Mouse (Mus musculus) midbrain, embryonic 16.5 days (tissue): ENCODE data around the gene Mmp23. TPM values are rescaled to one million over a fixed set of nuclear protein-coding genes. Genes with fewer than 3 reads are reported as not detected.

Experiments used
- ATAC-seq: fragments of 200-750 bp; cut with Nextera tagmentation; 2 replicates; pipeline ENCODE4 v1.8.0; 2017; ENCODE audit warnings: moderate TSS enrichment
- H3K27ac ChIP-seq: fragments of 300-500 bp; sonication (generic); 2 replicates; pipeline ENCODE4 v1.5.1; 2014; ENCODE audit warnings: mild to moderate bottlenecking, low read length, mixed read lengths
- H3K27me3 ChIP-seq: fragments of 300-500 bp; sonication (generic); 2 replicates; pipeline ENCODE4 v1.6.1; 2014; ENCODE audit warnings: low read depth, low read length, mixed read lengths; ENCODE audit not compliant: control insufficient read depth, insufficient read depth
- H3K36me3 ChIP-seq: fragments of 300-500 bp; sonication (generic); 2 replicates; pipeline ENCODE4 v1.6.1; 2014; ENCODE audit warnings: mild to moderate bottlenecking, low read length, moderate library complexity, mixed read lengths; ENCODE audit not compliant: control insufficient read depth, insufficient read depth
- H3K4me1 ChIP-seq: fragments of 300-500 bp; sonication (generic); 2 replicates; pipeline ENCODE4 v1.6.1; 2014; ENCODE audit warnings: mild to moderate bottlenecking, low read length, mixed read lengths; ENCODE audit not compliant: control insufficient read depth, insufficient read depth
- H3K4me2 ChIP-seq: fragments of 300-500 bp; sonication (generic); 2 replicates; pipeline ENCODE4 v1.6.1; 2014; ENCODE audit warnings: mild to moderate bottlenecking, low read length, mixed read lengths
- H3K4me3 ChIP-seq: fragments of 300-500 bp; sonication (generic); 2 replicates; pipeline ENCODE4 v1.5.1; 2014; ENCODE audit warnings: low read depth, mild to moderate bottlenecking, low read length, moderate library complexity, mixed read lengths
- H3K9ac ChIP-seq: fragments of 300-500 bp; sonication (generic); 2 replicates; pipeline ENCODE4 v1.6.1; 2014; ENCODE audit warnings: low read depth, low read length, mixed read lengths
- H3K9me3 ChIP-seq: fragments of 300-500 bp; sonication (generic); replicated peaks from 2 replicates; pipeline ENCODE4 v1.6.1; 2014; ENCODE audit warnings: mild to moderate bottlenecking, low read length, mixed read lengths; ENCODE audit not compliant: control insufficient read depth, poor library complexity, severe bottlenecking
- WGBS: fragments of 180-500 bp; shearing (Covaris S2); extraction: QIAGEN DNeasy Blood & Tissue Kit; methylation state at CpG from one replicate; pipeline ENCODE4 v1.1.7; 2014; 5-methylcytosine and 5-hydroxymethylcytosine counted together
- polyA plus RNA-seq: library from polyadenylated mRNA; unstranded; fragments of >200 nt; fragmentation: Nextera tagmentation; extraction: Ambion mirVana; gene quantifications from 2 replicates; pipeline ENCODE4 v1.2.1, GENCODE M21; 2015

The Mmp23 gene
- polyA plus RNA-seq, 1 experiment from 2014 or later = 4.6 TPM

DNA sequence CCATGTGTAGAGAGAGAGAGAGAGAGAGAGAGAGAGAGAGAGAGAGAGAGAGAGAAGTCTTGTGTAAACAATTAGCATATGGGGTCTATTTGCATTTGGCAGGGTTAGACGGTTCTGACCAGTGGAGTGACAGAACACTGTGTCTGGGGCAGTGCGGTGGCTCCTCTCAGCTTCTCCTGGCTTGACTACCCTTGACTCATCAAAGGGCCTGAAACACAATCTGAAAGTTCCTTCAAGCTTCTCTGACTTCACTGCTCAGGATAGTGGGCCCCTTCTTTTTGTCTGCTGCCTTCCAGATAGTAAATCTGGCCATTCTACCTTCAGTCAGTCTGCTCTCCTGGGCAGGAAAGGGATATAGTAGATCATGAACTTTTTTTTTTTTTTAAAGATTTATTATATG lies 46.4 kb downstream of the Mmp23 start:
- Histone ChIP-seq H3K4me2 (no peak overlapping the region), H3K9me3 (no peaks in the 10 kb centered on the region), H3K9ac (no peak overlapping the region), H3K4me1 (peaks cover 14% of the 10 kb centered on the region), H3K27me3 (no peaks in the 10 kb centered on the region), H3K36me3 (peaks cover 14% of the 10 kb centered on the region), H3K27ac (no peak overlapping the region), H3K4me3 (no peak overlapping the region)
- 75% methylated on average over 2 of the region's 2 CpGs for WGBS
- no peak for ATAC-seq

GRCm38 (mm10) chr4:155605132-155605531 lies 48.1 kb downstream of the Mmp23 start:
- H3K4me1 ChIP-seq = peaks cover 14% of the 10 kb centered on the region
- ATAC-seq = no peak
- 95% methylated on average over 4 of the region's 4 CpGs for WGBS
- H3K9ac ChIP-seq = no peak overlapping the region
- H3K4me2 ChIP-seq = no peak overlapping the region
- H3K4me3 ChIP-seq = no peak overlapping the region
- no peaks in the 10 kb centered on the region for H3K27me3 ChIP-seq
- H3K36me3 ChIP-seq = peaks cover 2% of the 10 kb centered on the region; the same call in 1 of the 2 replicates
- H3K27ac ChIP-seq = no peak overlapping the region
- no peaks in the 10 kb centered on the region for H3K9me3 ChIP-seq

GRCm38 (mm10) chr4:155603801-155604200 lies 49.4 kb downstream of the Mmp23 start:
- Histone ChIP-seq H3K9me3 (no peaks in the 10 kb centered on the region), H3K27ac (no peak overlapping the region), H3K27me3 (no peaks in the 10 kb centered on the region), H3K4me3 (no peak overlapping the region), H3K4me1 (peaks cover 14% of the 10 kb centered on the region), H3K36me3 (no peaks in the 10 kb centered on the region; the same call in 1 of the 2 replicates), H3K9ac (no peak overlapping the region), H3K4me2 (no peak overlapping the region)
- ATAC-seq = no peak
- 97% methylated on average over 6 of the region's 6 CpGs for WGBS

GRCm38 (mm10) chr4:155602753-155603152 lies 50.4 kb downstream of the Mmp23 start:
- no peak for ATAC-seq
- Histone ChIP-seq H3K4me2 (peak overlapping the region; percentile 90), H3K36me3 (no peaks in the 10 kb centered on the region; the same call in 1 of the 2 replicates), H3K4me3 (peak overlapping the region; percentile 98), H3K9ac (no peak overlapping the region), H3K27ac (no peak overlapping the region), H3K4me1 (peaks cover 14% of the 10 kb centered on the region), H3K27me3 (no peaks in the 10 kb centered on the region), H3K9me3 (no peaks in the 10 kb centered on the region)
- WGBS = 100% methylated on average over 1 of the region's 1 CpGs

DNA sequence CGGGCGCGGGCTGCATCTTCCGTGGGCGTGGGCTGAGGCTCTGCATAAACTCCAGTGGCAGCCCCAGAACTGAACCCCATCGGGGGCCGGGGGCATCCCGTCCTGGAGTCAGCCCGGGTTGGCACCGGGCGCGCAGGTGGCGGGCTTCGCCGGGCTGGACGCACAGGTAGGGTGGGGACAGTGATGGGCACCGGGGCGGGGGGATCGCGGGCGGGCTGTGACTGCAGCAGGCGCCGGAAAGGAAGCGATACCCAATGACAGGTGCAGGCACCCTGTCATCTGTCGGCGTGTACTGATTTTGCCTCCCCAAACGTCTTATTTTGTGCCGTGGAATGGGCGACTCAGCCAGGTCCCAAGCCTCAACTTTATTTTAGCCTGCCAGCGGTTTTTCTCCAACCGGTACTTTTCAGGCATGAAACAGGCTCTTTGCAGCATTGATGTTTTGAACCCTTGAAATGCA lies 51.2 kb downstream of the Mmp23 start:
- ATAC-seq = no peak
- peak overlapping the region; percentile 98 for H3K4me3 ChIP-seq
- H3K27me3 ChIP-seq = no peaks in the 10 kb centered on the region
- H3K4me1 ChIP-seq = peaks cover 14% of the 10 kb centered on the region
- peak overlapping the region; percentile 100 for H3K27ac ChIP-seq
- under 1% methylated on average over 23 of the region's 31 CpGs for WGBS
- H3K4me2 ChIP-seq = peak overlapping the region; percentile 90
- no peaks in the 10 kb centered on the region for H3K9me3 ChIP-seq
- no peaks in the 10 kb centered on the region; the same call in 1 of the 2 replicates for H3K36me3 ChIP-seq
- peak overlapping the region; percentile 99 for H3K9ac ChIP-seq

DNA sequence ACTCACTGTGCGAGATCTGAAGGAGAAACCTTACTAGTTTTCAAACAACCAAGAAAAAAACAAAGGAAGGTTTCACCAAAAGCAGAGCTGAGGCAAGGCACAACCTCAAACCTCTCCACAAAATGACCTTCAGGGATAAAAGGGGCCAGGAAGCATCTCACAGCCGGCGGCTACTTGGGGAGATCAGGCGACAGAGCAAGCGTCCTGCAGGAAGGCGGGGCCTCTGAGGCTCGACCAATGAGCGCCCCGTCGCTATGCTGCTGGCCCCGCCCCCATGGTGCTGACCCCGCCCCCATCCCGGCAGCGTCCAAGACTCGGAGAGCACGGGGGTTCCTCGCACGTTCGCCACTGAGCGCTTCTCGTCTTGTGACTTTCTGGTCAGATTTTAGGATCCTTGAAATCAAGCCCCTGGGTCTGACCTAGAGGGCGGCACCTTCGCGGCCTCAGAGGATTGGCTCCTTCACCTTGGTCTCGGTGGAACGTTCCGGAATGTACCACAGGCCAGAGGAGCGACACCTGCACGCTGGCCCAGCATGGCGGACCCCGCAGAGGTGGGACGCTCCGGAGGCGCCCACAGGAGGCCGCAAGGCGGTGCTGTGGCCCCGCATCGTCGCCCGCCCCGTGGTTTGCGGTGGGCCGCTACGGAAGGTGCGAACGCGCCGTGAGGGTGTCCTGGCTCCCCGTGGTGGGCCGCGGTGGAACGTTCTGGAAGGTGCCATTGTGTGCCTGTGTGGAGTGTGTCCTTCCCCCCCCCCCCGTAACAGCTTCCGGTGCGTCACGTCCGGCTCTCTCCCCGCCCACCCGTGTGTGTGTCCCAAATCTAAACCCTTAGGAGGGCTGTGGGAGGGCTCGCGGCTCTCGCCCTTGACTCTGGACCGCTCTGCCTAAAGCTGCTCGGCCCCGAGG lies 51.8 kb downstream of the Mmp23 start, which contains the start of gene Slc35e2:
Slc35e2 (plus strand) TSS at position 326 of the 906 bp plus-strand sequence.
- Histone ChIP-seq H3K4me3 (peak within 1 kb of the TSS; percentile 98), H3K36me3 (no peaks in the 10 kb centered on the region; the same call in 1 of the 2 replicates), H3K9ac (peak within 1 kb of the TSS; percentile 99), H3K27me3 (no peaks in the 10 kb centered on the region), H3K4me2 (peak within 1 kb of the TSS; percentile 90), H3K27ac (peak within 1 kb of the TSS; percentile 100), H3K9me3 (no peaks in the 10 kb centered on the region), H3K4me1 (peaks cover 14% of the 10 kb centered on the region)
- under 1% methylated on average over 54 of the region's 65 CpGs for WGBS
- peak; percentile 96 for ATAC-seq

Other genes starting within 250 kb of the Mmp23 start
- 5.9 and 6.4 TPM in 2 replicates for gene Cfap74, start 244.2 kb downstream of the Mmp23 start, polyA plus RNA-seq
- gene Tmem52, start 184.3 kb downstream of the Mmp23 start, polyA plus RNA-seq = not detected in 2 replicates
- gene Gnb1, start 162.0 kb downstream of the Mmp23 start, polyA plus RNA-seq = 1,246 and 1,252 TPM in 2 replicates
- 77.1 and 79.9 TPM in 2 replicates for gene Nadk, start 91.0 kb downstream of the Mmp23 start, polyA plus RNA-seq
- 14.7 and 15.5 TPM in 2 replicates for gene Slc35e2, start 52.0 kb downstream of the Mmp23 start, polyA plus RNA-seq
- gene Cdk11b, start 28.5 kb downstream of the Mmp23 start, polyA plus RNA-seq = 57.2 and 58.9 TPM in 2 replicates
- gene Gm10563, start 8.0 kb downstream of the Mmp23 start, polyA plus RNA-seq = not detected in 2 replicates
- 57.3 and 60.9 TPM in 2 replicates for gene Mib2, start 15.8 kb upstream of the Mmp23 start, polyA plus RNA-seq
- 11.4 and 12.2 TPM in 2 replicates for gene Fndc10, start 41.0 kb upstream of the Mmp23 start, polyA plus RNA-seq
- 151 and 153 TPM in 2 replicates for gene Ssu72, start 51.4 kb upstream of the Mmp23 start, polyA plus RNA-seq
- gene Tmem240, start 81.4 kb upstream of the Mmp23 start, polyA plus RNA-seq = 22.0 and 25.3 TPM in 2 replicates
- 87.9 and 93.2 TPM in 2 replicates for gene Atad3a, start 107.7 kb upstream of the Mmp23 start, polyA plus RNA-seq
- gene Vwa1, start 121.3 kb upstream of the Mmp23 start, polyA plus RNA-seq = 31.0 and 31.5 TPM in 2 replicates
- 0.85 and 1.1 TPM in 2 replicates for gene Tmem88b, start 132.5 kb upstream of the Mmp23 start, polyA plus RNA-seq
- not detected in 2 replicates for gene Ankrd65, start 137.1 kb upstream of the Mmp23 start, polyA plus RNA-seq
- 243 and 257 TPM in 2 replicates for gene Mrpl20, start 149.5 kb upstream of the Mmp23 start, polyA plus RNA-seq
- gene Ccnl2, start 159.1 kb upstream of the Mmp23 start, polyA plus RNA-seq = 148 and 154 TPM in 2 replicates
- 131 and 134 TPM in 2 replicates for gene Aurkaip1, start 177.9 kb upstream of the Mmp23 start, polyA plus RNA-seq
- gene Mxra8, start 186.3 kb upstream of the Mmp23 start, polyA plus RNA-seq = 16.9 and 21.1 TPM in 2 replicates
- 10.3 and 11.0 TPM in 2 replicates for gene Dvl1, start 194.0 kb upstream of the Mmp23 start, polyA plus RNA-seq
- gene Tas1r3, start 210.0 kb upstream of the Mmp23 start, polyA plus RNA-seq = 0.29 and 0.58 TPM in 2 replicates
- 25.1 and 28.1 TPM in 2 replicates for gene Cptp, start 216.1 kb upstream of the Mmp23 start, polyA plus RNA-seq
- 75.7 and 78.7 TPM in 2 replicates for gene Ints11, start 216.2 kb upstream of the Mmp23 start, polyA plus RNA-seq
- 56.3 and 63.9 TPM in 2 replicates for gene Pusl1, start 238.4 kb upstream of the Mmp23 start, polyA plus RNA-seq
- gene Acap3, start 238.4 kb upstream of the Mmp23 start, polyA plus RNA-seq = 77.4 and 78.1 TPM in 2 replicates